Mouse (Mus musculus) thymus, adult 2 months (tissue): ENCODE results near the gene Grhl3.

ENCODE experiments used
- CTCF ChIP-seq: fragments of 200-500 bp; IDR thresholded peaks from 2 replicates; pipeline ENCODE4 v1.5.1; 2012; ENCODE audit warnings: mild to moderate bottlenecking, control low read depth, low read length, moderate library complexity, borderline replicate concordance; ENCODE audit not compliant: control insufficient read depth, poor library complexity, insufficient read depth; ENCODE audit errors: extremely low read depth
- POLR2A ChIP-seq: fragments of 200-500 bp; IDR thresholded peaks from 2 replicates; pipeline ENCODE4 v1.6.1; 2012; ENCODE audit warnings: mild to moderate bottlenecking, low read length, control low read depth, moderate library complexity; ENCODE audit not compliant: control insufficient read depth, poor library complexity, insufficient read depth; ENCODE audit errors: extremely low read depth

DNA sequence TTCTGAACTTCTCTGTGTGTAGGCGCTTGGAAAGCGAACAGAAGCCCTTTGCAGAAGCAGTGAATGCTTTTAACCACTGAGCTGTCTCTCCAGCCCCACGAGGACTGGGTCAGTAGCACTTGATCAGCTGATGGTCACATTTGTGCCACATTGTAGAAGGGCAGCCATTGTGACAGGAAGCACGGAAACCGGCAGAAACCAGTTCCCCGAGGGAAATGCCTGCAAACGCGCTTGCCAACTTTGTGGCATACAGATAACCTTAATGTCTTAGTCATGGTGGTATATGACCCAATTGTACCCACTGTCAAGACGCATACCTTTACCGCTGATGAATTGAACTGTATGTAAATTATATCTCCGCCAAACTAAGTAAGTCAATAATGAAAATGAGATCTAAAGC lies 67.6 kb downstream of the Grhl3 start:
- TF ChIP-seq CTCF (no peak), POLR2A (no peak)
